Mouse (Mus musculus) bone marrow, adult 2 months (tissue): ENCODE measurements around the gene Dclk1.

ENCODE experiments used
- CTCF ChIP-seq: fragments of 200-500 bp; IDR thresholded peaks from 2 replicates; pipeline ENCODE4 v1.5.1; 2011; ENCODE audit warnings: low read length, control low read depth; ENCODE audit not compliant: control insufficient read depth, insufficient read depth
- POLR2A ChIP-seq: fragments of 200-500 bp; IDR thresholded peaks from 2 replicates; pipeline ENCODE4 v1.6.1; 2011; ENCODE audit warnings: low read depth, mild to moderate bottlenecking, control low read depth, low read length, borderline replicate concordance; ENCODE audit not compliant: control insufficient read depth

DNA sequence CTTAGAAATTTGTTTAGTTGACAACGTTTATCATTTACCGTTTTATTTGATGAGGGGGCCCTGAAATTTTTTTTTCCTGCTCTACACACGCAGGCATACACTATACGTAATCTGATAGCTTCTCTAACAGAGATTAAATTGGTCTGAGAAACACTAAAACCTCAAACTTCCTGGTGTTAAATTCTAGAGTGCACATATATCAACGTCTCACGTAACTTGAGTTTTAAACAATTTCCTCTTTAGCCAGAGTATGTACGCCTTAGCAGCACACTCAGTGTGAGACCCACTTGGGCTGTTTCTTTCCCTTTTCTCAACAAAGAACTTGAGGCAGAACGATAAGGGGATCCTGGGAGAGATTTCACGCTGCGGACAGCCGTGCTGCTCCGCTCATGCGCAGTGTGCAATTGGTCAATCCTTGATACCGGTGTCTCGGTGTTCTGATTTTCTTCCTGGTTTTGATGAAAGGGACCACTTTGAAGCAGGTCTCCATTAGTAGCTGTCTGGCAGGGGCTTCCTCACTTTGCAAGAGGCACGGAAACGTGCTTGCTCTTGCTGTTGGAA is 275.4 kb downstream of the Dclk1 start:
- TF ChIP-seq CTCF (no peak), POLR2A (no peak)
